Mouse (Mus musculus) layer of hippocampus, postnatal 14 days (tissue): ENCODE measurements around the gene Bcor. TPM values are rescaled to one million over a fixed set of nuclear protein-coding genes. Genes with fewer than 3 reads are reported as not detected.
A peak's percentile ranks its signal among the peaks of the same experiment; 100 is the strongest.

ENCODE experiments used
- DNase-seq, 2 experiments: peaks; one replicate each; pipeline ENCODE4 v3.0.0; 2021 to 2022; ENCODE audit warnings: low spot score in 2 of 2, mixed read lengths in 1 of 2
- total RNA-seq, 2 experiments: library from RNA; stranded (reverse); gene quantifications; 2 replicates each; pipeline ENCODE4 v1.2.3; 2021

Bcor gene
- total RNA-seq, 2 experiments from 2014 or later, result 18.6 to 19.1 TPM

DNA sequence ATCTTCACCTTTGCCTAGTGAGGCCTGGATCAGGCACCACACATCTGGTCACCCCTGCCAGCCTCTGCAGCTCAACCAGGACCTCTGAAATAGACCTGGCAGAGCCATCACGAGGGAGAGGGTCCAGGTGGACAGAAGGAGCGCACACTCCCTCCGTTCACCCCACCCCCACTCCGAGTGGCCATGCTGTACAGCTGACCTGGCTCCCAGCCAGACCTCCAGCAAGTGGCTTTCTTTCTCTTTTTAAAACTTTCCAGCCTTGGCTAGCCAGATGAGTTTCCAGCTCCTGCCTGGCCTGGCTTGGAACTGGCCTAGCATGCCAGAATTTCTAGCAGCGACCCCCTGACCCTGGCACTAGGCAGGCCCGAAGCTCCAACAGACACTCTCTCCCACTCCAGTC lies 87.4 kb downstream of the Bcor start:
- DNase-seq, result no peak

DNA sequence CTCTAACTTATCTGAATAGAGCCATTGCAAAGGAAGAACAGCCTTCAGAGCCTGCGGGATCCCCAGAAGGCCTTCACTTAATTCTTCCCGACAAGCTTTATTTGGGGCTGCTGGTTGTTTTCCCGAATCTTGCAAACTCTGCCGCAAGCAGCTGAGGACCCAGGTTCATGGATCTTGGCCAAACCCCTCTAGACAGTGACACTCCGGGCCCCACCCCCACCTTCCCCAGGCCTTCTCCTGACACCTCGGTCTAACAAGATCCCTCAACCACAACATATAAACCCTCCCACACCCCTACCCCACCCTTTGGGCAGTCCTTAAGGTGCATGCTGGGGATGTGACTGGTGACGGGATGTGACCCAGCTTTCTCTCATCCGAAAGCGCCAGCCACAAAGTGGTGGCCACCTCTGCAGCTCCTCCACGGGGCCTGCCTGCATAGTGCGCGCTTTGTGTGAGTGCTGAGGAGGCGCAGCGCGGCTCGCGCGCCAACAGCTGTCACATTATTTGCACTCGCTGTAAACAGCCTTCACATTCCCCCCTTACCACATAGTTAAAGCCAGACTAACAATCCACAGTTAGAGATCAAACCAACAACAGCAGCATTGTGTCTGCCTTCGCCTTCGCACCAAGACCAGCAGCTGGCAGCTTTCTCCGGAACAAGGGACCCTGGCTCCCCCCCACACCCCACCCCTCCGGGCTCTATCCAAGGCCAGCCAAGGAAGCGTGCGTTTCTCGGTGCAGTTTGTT lies 91.0 kb downstream of the Bcor start:
- DNase-seq, result no peak

DNA sequence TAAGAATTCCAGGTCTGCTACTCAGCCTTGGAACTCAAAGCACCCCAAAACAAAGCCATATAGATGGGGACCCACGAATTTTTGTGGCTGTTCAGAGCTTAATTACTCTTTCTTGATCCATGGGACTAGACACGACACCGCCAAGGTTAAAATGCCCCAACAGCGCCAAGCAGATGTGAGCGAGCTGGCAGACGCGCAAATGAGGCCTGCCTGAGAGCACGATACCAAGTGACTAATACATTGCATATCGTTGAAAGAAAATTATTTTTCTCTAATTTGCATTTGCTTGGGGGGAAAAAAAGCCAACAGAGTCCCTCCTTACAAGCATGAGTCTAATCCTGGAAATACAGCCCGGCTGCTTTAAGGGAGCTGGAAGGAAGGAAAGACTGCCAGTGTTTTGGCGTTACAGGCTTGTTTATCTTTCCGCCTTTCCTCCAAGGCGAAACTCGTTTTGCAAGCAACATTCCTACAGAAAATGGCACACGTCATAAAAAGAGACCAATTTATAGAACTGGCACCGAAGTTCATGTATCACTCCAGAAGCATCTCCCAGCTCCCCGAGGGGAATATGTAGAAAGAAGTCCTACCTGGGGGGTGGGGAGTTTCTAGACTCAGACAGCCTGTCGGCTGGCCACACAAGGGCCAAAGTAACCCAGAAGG lies 92.2 kb downstream of the Bcor start:
- no peak for DNase-seq

DNA sequence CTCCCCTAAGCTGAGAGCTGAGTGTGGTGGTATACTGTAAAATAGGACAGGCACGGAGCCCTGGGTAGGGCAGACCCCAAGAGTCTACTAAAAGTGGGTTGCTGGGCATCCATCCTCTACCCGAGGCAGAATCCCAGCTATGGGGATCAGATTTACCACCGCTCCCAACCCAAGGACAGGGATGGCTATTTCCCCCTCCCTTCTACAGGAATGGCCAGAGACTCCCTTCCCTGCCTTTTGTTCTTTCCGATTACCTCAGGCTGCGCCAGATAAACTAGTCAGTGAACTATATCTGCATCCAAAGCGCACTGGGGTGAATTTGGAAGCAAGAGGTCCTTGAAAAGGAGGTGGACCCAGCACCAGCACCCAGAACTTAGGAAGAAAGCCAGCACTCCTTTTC lies 93.1 kb downstream of the Bcor start:
- DNase-seq, result no peak

DNA sequence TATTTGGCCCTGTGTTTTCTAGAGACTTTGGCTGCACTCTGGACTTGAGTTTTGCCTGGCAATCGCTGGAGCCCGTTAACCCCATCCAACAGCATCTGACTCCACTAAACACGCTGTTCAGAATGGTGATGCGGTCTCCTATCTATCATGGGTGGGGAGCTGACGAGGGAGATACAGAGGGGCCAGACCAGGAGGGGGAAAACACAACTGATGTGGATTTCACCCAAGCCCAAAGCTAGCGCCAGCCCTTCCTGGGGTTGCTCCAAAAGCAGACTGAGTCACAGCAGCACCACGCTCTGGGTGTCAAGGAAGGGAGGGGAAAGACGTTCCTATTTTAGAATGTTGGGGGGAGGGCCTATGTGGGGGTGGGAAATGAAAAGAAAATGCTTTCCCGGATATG lies 94.4 kb downstream of the Bcor start:
- no peak for DNase-seq

DNA sequence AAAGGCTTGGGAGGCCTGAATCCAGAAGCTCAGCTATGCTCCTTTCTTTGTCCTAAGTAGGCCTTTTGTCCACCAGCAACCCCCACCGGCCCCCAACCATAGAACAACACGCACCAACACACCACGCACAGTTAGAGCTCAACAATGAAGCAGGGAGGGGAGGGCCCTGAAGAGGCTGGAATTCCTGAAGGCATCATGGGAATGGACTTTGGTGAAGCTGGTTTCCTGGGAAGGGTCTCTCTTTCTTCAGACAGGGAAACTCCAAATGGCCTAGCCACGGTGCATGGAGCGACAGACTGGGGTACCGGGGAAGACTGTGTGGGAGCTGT lies 97.3 kb downstream of the Bcor start:
- no peak for DNase-seq

DNA sequence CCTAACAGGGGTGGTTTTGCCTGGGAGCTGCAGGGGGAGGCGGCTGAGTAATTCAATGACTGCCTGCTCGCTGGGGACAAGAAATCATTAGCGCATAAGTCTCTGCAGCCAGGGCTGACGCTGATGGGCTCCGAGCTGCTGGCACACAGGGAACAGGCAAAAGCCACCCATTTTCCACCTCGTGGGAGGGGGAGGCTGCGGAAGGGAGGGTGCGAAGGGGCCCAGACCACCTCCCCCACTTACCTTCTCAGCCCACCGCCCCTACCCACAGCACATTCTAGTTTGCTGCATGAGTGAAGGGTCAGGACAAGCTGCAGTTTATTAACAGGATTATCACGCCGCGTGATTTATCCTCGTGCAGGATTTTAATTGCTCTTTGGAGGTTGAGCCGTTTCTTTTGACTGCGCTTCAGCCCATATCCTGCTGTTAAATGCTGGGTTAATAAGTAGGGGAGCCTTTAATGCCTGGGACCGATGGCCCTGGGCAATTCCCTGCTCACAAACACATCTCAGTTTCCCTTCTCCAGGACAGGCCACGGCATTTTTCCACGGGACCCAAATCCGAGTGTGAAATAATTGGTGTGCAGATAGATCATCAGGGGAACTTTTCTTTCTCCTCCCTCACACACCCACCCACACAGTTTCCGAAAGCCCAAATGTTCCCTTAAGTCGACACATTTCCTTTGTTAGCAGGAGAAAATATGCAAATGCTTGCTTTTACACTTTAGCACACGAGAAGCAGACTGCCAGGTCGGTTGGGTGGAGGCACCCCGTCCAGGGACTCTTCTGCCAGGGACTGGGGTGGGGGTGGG lies 97.8 kb downstream of the Bcor start:
- DNase-seq, result no peak

DNA sequence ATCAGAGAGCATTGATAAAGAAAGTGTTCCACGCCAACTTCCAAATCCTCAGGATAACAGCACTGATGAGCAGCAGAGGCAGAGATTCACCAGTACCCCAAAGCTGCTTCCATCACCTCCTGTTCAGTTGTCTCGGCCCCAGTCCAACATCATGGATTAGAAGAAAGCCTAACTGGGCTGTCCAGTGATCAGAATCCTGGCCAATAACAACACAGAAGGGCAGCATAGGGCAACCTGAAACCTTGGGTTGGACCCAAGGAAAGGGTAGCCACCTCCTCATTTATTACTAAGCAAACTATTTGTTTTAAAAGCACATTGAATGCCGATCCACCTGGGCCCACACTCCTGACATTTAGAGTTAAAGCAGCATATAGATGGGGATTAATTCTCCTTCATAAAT lies 99.3 kb downstream of the Bcor start:
- DNase-seq, result no peak

DNA sequence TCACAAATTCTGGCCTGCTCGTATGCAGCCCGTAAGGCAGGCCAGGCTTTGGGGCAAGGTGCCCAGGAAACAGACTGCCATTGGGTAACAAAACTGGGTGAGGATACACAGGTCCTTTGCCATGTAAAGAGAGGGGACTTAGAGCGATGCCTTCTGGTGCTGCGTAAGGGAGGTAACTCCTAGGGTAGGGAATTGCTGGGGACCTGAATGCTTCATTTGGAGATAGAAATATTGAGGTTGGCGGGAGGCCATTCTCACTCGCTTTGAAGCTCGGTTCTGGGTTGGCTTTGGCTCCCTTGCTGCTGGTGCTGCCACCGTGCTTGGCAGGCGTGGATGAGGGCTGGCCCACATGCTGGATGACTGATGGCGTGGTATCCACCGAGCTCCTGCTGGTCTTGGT lies 102.9 kb downstream of the Bcor start:
- DNase-seq, result peak; percentile 35 to 66

DNA sequence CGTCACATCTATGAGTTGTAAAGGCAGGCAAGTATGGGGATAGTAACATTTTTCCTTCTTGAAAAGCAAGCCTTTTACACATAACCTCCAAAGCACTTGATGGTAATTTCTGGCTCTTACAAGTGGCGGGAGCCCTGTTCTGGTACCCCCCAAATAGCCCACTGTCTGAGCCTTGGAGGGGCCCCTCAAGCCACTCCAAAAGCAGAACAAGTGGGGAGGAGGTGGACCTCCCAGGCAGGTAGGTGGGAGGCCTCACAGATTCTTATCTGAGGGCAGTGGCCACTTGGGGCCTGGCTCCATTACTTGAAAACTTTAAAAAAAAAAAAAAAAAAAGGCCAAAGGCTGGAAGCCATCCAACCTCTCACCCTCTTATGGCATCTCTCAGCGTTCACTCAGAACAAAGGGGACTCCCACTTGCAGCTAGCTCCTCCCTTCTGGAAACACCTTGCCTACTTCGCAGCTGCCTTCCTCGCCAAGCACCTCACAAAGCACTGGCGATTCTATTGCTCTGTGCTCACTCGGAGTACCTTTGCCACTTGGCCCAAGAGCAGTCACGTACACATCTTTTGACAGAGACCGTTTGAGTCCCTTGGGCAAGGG lies 106.7 kb downstream of the Bcor start:
- no peak for DNase-seq

DNA sequence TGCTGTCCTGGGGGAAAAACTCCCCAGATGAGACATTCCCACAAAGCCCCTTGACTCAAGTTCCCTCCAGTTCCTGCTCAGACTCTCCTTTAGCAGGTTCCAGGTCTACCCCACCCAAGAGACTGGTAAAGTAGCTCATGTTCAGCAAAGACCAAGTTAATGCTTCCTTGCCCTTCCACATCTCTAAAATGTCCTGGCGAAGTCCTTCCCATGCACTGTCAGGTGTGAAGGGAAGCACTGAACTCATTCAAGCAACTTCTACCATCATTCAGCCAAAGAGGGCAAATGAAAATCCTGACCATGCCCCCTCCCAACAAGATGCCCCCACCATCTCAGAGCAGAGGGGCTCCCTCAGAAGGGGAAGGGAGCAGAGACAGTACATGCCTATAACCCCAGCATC lies 107.5 kb downstream of the Bcor start:
- no peak for DNase-seq

DNA sequence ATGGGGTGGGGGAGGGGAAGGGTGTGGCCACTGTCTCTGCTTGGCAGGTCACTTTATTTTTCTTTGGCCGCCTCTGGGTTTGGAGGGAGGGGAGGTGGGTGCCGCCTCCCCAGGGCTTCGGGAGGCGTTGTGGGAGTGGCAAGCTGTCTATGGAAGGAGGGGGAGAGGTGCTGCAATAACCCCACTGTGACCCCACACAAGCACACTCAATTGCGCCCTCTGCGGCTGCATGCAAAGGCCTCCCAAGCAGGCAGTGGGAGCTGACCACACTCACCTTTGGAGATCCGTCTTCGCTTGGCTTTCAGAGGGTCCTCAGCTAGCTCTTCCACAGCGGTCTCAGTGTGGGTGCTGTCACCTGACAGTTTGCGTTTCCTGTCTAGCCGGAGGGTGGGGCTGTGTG lies 111.4 kb downstream of the Bcor start:
- DNase-seq, result no peak

DNA sequence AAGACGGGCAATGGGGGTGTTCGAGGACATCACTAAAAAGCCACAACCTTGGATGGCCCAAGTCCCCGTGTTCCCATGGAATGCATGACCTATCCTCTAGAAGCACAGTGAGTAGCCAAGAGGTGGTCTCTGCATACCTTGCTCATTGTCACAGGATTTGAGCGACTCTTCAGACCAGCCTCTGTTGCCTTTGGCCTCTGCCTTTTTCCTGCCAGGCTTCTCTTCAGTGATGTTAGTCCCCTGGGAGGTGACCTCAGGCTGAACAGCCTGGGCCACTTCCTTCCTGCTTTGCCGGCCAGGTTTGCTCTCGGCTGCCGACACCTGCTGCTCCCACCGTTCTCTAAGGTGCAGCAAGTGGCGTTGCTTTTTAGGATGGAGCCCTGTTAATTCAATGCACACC lies 112.0 kb downstream of the Bcor start:
- no peak for DNase-seq

DNA sequence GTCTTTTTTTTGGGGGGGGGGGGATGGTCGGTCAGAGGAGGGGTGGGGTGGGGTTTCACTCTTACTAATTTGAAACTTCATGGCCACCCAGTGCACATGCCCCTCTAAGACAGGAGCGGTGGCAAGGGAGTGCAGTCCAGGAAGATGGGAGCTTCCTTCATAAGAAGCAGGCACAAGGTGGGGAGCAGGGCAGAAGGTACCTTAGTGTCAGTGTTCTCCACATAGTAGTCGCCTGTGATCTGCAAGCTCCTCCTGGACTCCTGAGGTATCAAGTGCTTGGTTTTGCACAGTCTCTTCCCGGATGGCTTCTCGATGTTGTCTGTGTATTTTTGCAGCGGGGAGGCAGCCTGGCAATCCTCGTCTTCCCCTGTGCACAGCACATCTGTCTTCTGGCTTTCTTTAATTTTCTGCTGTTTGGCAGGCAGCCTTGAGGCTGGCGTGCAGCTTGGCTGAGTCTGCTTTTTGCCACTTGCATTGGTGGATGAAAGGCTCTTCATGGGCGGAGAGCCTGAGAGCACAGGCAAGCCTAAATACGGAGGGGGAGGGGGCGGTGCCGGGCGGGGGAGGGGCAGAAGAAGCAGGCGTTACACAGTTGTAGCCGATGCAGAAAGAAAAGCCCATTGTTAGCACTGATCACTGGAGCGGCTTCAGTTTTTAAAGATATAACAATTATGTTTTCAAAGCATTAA lies 112.8 kb downstream of the Bcor start:
- no peak for DNase-seq

DNA sequence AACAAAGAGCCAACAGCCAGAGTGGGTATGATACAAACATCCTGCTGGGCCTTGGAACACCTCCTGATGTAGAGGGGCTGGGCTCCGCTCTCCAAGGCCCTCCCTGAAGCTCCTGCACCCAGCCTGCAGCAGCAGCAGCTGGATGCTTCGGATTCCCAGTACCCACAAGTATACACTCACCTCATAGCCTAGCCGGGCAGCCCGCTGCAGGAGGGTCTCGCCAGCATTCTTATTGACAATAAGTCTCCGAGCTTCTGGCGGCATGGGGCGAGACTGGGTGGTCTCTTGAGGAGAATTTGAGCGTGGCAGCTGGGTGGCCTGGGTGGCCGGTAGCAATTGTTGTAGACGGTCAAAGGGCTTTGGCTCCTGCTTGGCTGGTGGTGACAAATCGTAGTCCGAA lies 113.5 kb downstream of the Bcor start:
- no peak for DNase-seq

DNA sequence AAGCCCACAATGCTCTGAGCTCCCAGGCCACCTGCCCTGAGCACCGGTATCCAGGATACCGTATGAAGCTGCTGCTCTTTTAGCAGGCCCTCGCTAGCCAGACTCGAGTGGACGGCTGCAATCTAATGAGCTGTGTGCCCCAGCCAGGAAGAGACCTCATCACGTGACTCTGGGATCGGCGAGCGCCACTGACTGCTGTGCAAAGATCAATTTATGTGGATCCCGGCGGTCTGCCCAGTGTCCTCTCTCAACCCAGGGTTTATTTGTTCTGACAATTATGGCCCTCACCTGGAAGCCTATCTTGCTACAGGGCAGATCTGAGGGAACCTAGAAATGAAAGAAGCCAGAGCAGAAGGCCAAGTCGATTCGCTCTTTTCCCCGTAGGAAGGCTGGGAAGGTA lies 116.8 kb downstream of the Bcor start:
- no peak for DNase-seq

DNA sequence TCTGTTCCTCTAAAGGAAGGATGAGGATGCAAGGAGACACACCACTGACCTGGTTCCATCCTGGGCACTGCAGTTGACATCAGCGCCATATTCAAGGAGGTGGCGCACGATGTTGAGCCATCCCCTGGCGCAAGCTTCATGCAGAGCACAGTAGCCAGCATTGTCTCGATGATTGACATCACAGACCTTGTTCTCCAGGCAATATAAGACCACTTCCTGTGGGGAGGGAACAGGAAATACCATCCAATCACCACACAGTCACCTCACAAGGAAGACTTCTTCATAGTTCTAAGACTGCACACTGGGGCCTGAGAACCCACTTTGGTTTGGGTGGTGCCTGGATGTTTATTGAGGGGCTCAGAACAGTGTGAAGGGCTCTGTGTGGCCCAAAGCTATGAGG lies 118.7 kb downstream of the Bcor start:
- no peak for DNase-seq

DNA sequence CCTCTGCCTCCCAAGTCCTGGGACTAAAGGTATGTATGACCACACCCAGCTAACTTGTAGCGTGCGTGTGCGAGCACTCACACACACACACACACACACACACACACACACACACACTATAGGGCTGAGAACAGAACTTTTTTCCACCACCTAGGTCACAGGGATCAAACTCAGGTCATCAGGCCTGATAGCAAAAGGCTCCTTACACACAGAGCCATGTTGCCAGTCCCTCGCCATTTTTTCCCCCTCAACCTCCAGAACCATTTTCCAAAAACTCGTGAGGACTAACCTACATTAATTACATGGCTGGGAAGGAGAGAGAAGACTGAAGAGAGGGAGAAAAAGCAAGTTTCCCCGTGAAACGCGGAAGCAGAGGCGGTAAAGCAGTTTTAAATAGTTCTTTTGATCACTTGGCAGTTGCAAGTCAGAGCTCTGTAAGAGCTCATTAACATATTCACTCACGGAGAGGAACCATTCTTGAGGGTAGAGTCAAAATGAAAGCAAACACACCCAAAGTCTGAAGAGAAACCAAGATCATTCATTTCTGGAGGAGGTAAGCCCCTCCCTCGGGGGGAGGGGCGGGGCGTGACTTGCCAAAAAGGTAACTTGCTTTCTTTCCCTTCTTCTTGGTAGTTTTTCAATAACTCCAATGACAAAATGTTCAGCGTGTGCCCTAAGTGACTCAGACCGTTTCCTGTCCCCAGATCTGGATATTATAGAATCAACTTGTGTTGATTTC lies 145.3 kb downstream of the Bcor start:
- no peak for DNase-seq

DNA sequence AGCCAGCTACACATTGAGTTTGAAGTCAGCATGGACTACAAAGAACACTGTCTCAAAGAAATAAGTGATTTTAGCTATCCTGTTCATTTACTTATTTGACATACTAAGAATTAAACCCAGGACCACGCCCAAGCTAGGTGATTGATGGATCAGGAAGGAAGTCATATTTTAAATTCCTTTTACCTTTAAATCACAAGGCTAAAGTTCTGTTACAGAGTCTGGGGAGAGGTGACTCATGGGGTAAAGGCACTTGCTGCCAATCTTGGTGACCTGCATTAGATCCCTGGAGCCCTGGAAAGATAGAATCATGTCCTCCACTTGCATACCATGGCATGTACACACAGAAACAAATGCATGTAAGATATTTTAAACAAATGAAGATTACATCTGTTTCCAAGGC lies 149.5 kb downstream of the Bcor start:
- no peak for DNase-seq

DNA sequence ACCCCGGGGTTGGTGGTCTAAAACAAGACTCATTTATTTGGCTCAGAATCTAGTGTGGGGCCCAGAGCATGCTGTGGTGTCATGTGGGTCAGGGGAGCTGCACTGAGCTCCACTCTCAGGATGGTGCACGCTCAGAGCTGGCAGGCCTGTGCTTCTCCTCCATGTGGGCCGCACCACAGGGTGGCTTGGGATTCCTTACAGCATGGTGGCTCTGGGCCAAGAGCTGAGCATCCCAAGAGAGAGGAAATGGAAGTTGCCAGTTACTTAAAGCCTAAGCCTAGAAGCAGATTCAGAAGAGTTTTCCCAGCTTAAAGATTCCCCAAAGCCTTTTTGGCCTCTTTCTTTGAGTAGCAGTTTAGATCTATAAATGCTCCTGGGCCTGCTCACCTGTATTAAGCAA lies 151.1 kb downstream of the Bcor start:
- DNase-seq, result no peak
